Mouse (Mus musculus) stomach, postnatal 0 days (tissue): ENCODE results near the gene Snx29.

Experiments used
- CTCF ChIP-seq: IDR thresholded peaks from 2 replicates; pipeline ENCODE4 v1.5.1; 2016; ENCODE audit warnings: antibody characterized with exemption, low read depth, mild to moderate bottlenecking, moderate library complexity
- EP300 ChIP-seq: optimal IDR thresholded peaks from 2 replicates; pipeline ENCODE3; 2016; ENCODE audit warnings: antibody characterized with exemption

DNA sequence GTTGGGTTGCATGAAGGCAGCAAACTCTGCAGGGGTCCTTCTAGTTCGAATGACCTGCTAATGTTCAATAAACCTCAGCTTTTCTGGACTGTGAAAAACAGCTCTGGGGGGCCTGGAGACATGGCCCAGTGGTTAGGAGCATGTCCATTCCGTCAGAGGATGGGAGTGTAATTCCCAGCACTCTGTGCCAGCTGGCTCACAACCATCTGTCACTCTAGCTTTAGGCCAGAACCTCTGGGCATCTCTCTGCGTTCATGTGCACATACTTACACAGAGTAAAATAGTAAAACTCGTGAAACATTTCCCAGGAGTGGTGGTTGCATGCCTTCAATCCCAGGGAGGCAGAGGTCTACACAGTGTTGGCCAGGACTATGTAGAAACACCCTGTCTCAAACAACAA is 241.1 kb downstream of the Snx29 start:
- TF ChIP-seq CTCF (no peak), EP300 (no peak)
